Mouse (Mus musculus) cortical plate, adult 2 months (tissue): ENCODE data around the gene Scgb2b24.

ENCODE experiments used
- CTCF ChIP-seq: fragments of 200-500 bp; IDR thresholded peaks from 2 replicates; pipeline ENCODE4 v1.5.1; 2011; ENCODE audit warnings: mild to moderate bottlenecking, control low read depth, low read length; ENCODE audit not compliant: insufficient read depth; ENCODE audit errors: extremely low read depth
- POLR2A ChIP-seq: fragments of 200-500 bp; IDR thresholded peaks from 2 replicates; pipeline ENCODE4 v1.6.1; 2011; ENCODE audit warnings: mild to moderate bottlenecking, low read length, control low read depth; ENCODE audit not compliant: insufficient read depth; ENCODE audit errors: extremely low read depth

DNA sequence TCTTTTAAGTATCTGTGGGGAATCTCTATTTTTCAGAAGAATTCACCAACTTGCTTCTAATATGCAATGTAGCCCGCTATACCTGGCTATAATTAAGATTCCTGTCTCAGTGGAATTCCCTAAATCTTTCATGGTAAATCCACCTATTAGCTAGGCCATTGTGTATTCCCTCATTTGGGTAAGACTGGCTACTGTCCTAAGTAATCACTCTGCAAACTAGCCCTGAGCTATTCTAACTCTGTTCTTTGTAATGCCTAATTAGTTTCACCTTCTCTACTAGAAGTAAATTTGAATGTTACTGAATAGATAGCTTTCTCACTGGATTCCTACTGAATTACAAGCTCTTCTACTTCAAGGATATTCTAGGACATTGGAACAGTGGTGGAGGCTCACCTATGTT, 49.2 kb downstream of the Scgb2b24 start:
- TF ChIP-seq CTCF: no peak
- TF ChIP-seq POLR2A: no peak
